Mouse (Mus musculus) myocyte (in vitro differentiated cells): Measurements from ENCODE around the gene Gm20388.

Experiments
- CEBPB ChIP-seq: IDR thresholded peaks from 2 replicates; pipeline ENCODE4 v1.6.1; 2011; ENCODE audit warnings: mild to moderate bottlenecking, moderate library complexity; ENCODE audit not compliant: poor library complexity, insufficient read depth, severe bottlenecking
- E2F4 ChIP-seq: IDR thresholded peaks from one replicate; pipeline ENCODE4 v1.6.1; 2011; ENCODE audit warnings: mild to moderate bottlenecking, control low read depth, moderate library complexity; ENCODE audit not compliant: insufficient read depth
- MAX ChIP-seq: IDR thresholded peaks from one replicate; pipeline ENCODE4 v1.6.1; 2011; ENCODE audit warnings: low read depth, mild to moderate bottlenecking, control low read depth
- POLR2A ChIP-seq: IDR thresholded peaks from one replicate; pipeline ENCODE4 v1.6.1; 2011; ENCODE audit warnings: low read depth, mild to moderate bottlenecking, control low read depth, moderate library complexity; ENCODE audit not compliant: insufficient read length
- POLR2AphosphoS2 ChIP-seq: IDR thresholded peaks from one replicate; pipeline ENCODE4 v1.6.1; 2011; ENCODE audit warnings: low read depth, control low read depth; ENCODE audit not compliant: insufficient read length
- REST ChIP-seq: IDR thresholded peaks from one replicate; pipeline ENCODE4 v1.6.1; 2011; ENCODE audit warnings: mild to moderate bottlenecking, control low read depth, moderate library complexity; ENCODE audit not compliant: insufficient read depth, insufficient read length
- TCF12 ChIP-seq: IDR thresholded peaks from one replicate; pipeline ENCODE4 v1.6.1; 2011; ENCODE audit warnings: mild to moderate bottlenecking, control low read depth; ENCODE audit not compliant: poor library complexity, insufficient read depth, severe bottlenecking
- TCF3 ChIP-seq: IDR thresholded peaks from one replicate; pipeline ENCODE4 v1.6.1; 2011; ENCODE audit warnings: low read depth, control low read depth; ENCODE audit not compliant: insufficient read length
- USF1 ChIP-seq: IDR thresholded peaks from one replicate; pipeline ENCODE4 v1.6.1; 2011; ENCODE audit warnings: low read depth, mild to moderate bottlenecking, control low read depth, moderate library complexity

DNA sequence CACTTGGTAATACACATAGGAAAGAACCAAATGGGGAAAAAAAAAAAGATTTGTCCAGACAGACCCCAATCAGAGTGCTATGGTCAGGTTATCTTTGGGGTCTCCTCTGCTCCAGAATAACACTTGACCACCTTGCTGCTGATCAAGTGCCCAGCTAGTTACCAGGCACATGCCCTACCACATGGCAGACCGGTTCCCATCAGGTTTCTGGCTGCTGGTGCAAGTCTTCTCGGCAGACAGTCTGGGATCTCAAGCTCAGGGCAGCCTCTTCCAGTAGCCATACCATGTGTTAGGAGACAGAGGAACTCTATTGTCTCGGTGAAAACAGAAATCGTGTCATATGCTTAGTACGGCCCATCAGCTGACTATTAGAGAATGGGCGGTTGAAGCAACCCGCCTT lies 3916.1 kb downstream of the Gm20388 start:
- no peak for TF ChIP-seq POLR2A
- TF ChIP-seq POLR2AphosphoS2, result no peak
- TF ChIP-seq CEBPB, result no peak
- no peak for TF ChIP-seq E2F4
- TF ChIP-seq TCF3, result no peak
- TF ChIP-seq TCF12, result no peak
- no peak for TF ChIP-seq REST
- no peak for TF ChIP-seq USF1
- no peak for TF ChIP-seq MAX
